Mouse (Mus musculus) testis, postnatal 10 days (tissue): ENCODE results near the gene Zbtb45.

Experiments
- DNase-seq: peaks from one replicate; pipeline ENCODE4 v3.0.0; 2021; ENCODE audit warnings: low spot score

Zbtb45 gene

GRCm38 (mm10) chr7:13034148-13034977 is 24.5 kb upstream of the Zbtb45 start, which contains the start of gene Chmp2a:
Gene Chmp2a (minus strand): TSS chr7:13034807.
- peak; percentile 98 for DNase-seq

GRCm38 (mm10) chr7:13033451-13034147 is 23.8 kb upstream of the Zbtb45 start:
- DNase-seq: no peak

GRCm38 (mm10) chr7:13032541-13032940 is 22.7 kb upstream of the Zbtb45 start:
- no peak for DNase-seq

- DNase-seq: no peak
Observed at GRCm38 (mm10) chr7:13031983-13032382, 22.1 kb upstream of the Zbtb45 start.

- DNase-seq: no peak
Observed at GRCm38 (mm10) chr7:13031069-13031468, 21.2 kb upstream of the Zbtb45 start.

GRCm38 (mm10) chr7:13028986-13029385 is 19.2 kb upstream of the Zbtb45 start:
- DNase-seq: no peak

GRCm38 (mm10) chr7:13025511-13026112 is 15.8 kb upstream of the Zbtb45 start:
- DNase-seq: no peak

GRCm38 (mm10) chr7:13024805-13025204 is 15.0 kb upstream of the Zbtb45 start:
- peak; percentile 90 for DNase-seq

GRCm38 (mm10) chr7:13023928-13024731 is 14.3 kb upstream of the Zbtb45 start:
- DNase-seq: peak; percentile 97

GRCm38 (mm10) chr7:13022773-13023535 is 13.1 kb upstream of the Zbtb45 start:
- DNase-seq: peak; percentile 84

GRCm38 (mm10) chr7:13015217-13015616 is 5.4 kb upstream of the Zbtb45 start:
- DNase-seq: no peak

GRCm38 (mm10) chr7:13014275-13014839 is 4.5 kb upstream of the Zbtb45 start:
- DNase-seq: no peak

- no peak for DNase-seq
Observed at GRCm38 (mm10) chr7:13013671-13014070, 3.8 kb upstream of the Zbtb45 start.

- DNase-seq: peak; percentile 91
Observed at GRCm38 (mm10) chr7:13009143-13010004, 460 bp downstream of the Zbtb45 start.

GRCm38 (mm10) chr7:13007341-13008092 is 2.3 kb downstream of the Zbtb45 start:
- no peak for DNase-seq

GRCm38 (mm10) chr7:13006531-13006930 is 3.3 kb downstream of the Zbtb45 start:
- no peak for DNase-seq

- no peak for DNase-seq
Observed at GRCm38 (mm10) chr7:13006011-13006410, 3.8 kb downstream of the Zbtb45 start.

GRCm38 (mm10) chr7:13003380-13003779 is 6.5 kb downstream of the Zbtb45 start:
- DNase-seq: no peak

GRCm38 (mm10) chr7:13001584-13001983 is 8.2 kb downstream of the Zbtb45 start:
- DNase-seq: no peak
